Mouse (Mus musculus) urinary bladder, adult 2 months (tissue): ENCODE measurements at regions not wholly inside any gene's neighbourhood (a gene's known extent, or its start where the extent isn't known, plus 50 kb on each side); places are given as distances from the start of the nearest gene placed in this dataset.

Experiments
- DNase-seq: peaks from one replicate; pipeline ENCODE4 v3.0.0; 2022; ENCODE audit warnings: low spot score

- no peak for DNase-seq
These were observed 88.6 kb downstream of the Inhba start for GRCm38 (mm10) chr13:16100253-16100652.

- DNase-seq = no peak
These were observed 103.2 kb downstream of the Inhba start for GRCm38 (mm10) chr13:16114837-16115236.

- no peak for DNase-seq
These were observed 135.0 kb downstream of the Inhba start for GRCm38 (mm10) chr13:16146686-16147085.

- no peak for DNase-seq
These were observed 143.3 kb downstream of the Inhba start for GRCm38 (mm10) chr13:16154926-16155325.

GRCm38 (mm10) chr13:16165204-16165894 is 153.7 kb downstream of the Inhba start:
- DNase-seq = no peak

GRCm38 (mm10) chr13:16196692-16197091 is 185.0 kb downstream of the Inhba start:
- DNase-seq = no peak

- no peak for DNase-seq
These were observed 188.4 kb downstream of the Inhba start for GRCm38 (mm10) chr13:16200046-16200445.

GRCm38 (mm10) chr13:16203147-16203546 is 191.5 kb downstream of the Inhba start:
- DNase-seq = no peak

- no peak for DNase-seq
These were observed 192.4 kb downstream of the Inhba start for GRCm38 (mm10) chr13:16204097-16204496.

- no peak for DNase-seq
These were observed 199.8 kb downstream of the Inhba start for GRCm38 (mm10) chr13:16211482-16211881.

- DNase-seq = no peak
These were observed 208.2 kb downstream of the Inhba start for GRCm38 (mm10) chr13:16219877-16220276.

- DNase-seq = no peak
These were observed 211.4 kb downstream of the Inhba start for GRCm38 (mm10) chr13:16222942-16223600.

GRCm38 (mm10) chr13:16261145-16261544 is 249.5 kb downstream of the Inhba start:
- no peak for DNase-seq

GRCm38 (mm10) chr13:16279974-16280373 is 268.3 kb downstream of the Inhba start:
- DNase-seq = no peak

GRCm38 (mm10) chr13:16280742-16281141 is 269.1 kb downstream of the Inhba start:
- DNase-seq = no peak

- no peak for DNase-seq
These were observed 270.1 kb downstream of the Inhba start for GRCm38 (mm10) chr13:16281777-16282176.

- DNase-seq = no peak
These were observed 270.6 kb downstream of the Inhba start for GRCm38 (mm10) chr13:16282230-16282629.

GRCm38 (mm10) chr13:16283336-16283735 is 271.7 kb downstream of the Inhba start:
- DNase-seq = no peak

GRCm38 (mm10) chr13:16289633-16290032 is 278.0 kb downstream of the Inhba start:
- DNase-seq = no peak

GRCm38 (mm10) chr13:16290784-16291183 is 279.1 kb downstream of the Inhba start:
- DNase-seq = no peak

GRCm38 (mm10) chr13:16291661-16292291 is 280.1 kb downstream of the Inhba start:
- DNase-seq = no peak

GRCm38 (mm10) chr13:16299756-16300155 is 288.1 kb downstream of the Inhba start:
- no peak for DNase-seq

GRCm38 (mm10) chr13:16314669-16315068 is 303.0 kb downstream of the Inhba start:
- DNase-seq = no peak
